Mouse (Mus musculus) megakaryocyte, embryonic 14.5 days (primary cell): Measurements from ENCODE around the gene Adamts4.

Experiments
- FLI1 ChIP-seq: IDR thresholded peaks from 2 replicates; pipeline ENCODE4 v1.6.1; 2012; ENCODE audit warnings: low read length, inconsistent platforms, mixed read lengths
- GATA1 ChIP-seq: IDR thresholded peaks from 3 replicates; pipeline ENCODE4 v1.6.1; 2012; ENCODE audit warnings: mixed read lengths, low read length, inconsistent platforms, borderline replicate concordance

DNA sequence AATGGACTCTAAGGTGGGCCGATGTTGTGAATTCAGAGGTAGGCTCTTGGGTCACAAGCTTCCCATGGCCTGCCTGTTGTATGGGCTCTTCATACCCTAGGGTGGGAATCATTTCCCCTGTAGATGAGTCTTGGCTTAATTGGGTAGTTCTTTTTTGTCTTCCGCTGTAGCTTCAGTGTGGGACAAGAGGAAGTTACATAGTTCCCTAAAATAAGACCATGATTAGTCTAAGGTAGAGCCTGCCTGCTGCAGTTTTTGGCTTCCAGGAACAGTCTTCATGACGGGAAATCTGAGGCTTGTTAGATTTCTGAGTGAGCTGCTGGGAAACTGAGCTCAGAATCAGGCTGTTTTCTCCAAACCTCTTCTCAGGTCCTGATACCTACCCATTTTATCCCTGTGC is 21.9 kb downstream of the Adamts4 start:
- no peak for TF ChIP-seq GATA1
- TF ChIP-seq FLI1, result no peak
